Mouse (Mus musculus) cortical plate, adult 2 months (tissue): ENCODE measurements at regions not wholly inside any gene's neighbourhood (a gene's known extent, or its start where the extent isn't known, plus 50 kb on each side); places are given as distances from the start of the nearest gene placed in this dataset.

Source experiments
- CTCF ChIP-seq: fragments of 200-500 bp; IDR thresholded peaks from 2 replicates; pipeline ENCODE4 v1.5.1; 2011; ENCODE audit warnings: mild to moderate bottlenecking, control low read depth, low read length; ENCODE audit not compliant: insufficient read depth; ENCODE audit errors: extremely low read depth
- POLR2A ChIP-seq: fragments of 200-500 bp; IDR thresholded peaks from 2 replicates; pipeline ENCODE4 v1.6.1; 2011; ENCODE audit warnings: mild to moderate bottlenecking, low read length, control low read depth; ENCODE audit not compliant: insufficient read depth; ENCODE audit errors: extremely low read depth

GRCm38 (mm10) chr6:93218015-93218593 is 274.8 kb upstream of the Adamts9 start:
- TF ChIP-seq CTCF (no peak), POLR2A (no peak)
